Mouse (Mus musculus): ENCODE results near the gene Fbxw7.

DNA sequence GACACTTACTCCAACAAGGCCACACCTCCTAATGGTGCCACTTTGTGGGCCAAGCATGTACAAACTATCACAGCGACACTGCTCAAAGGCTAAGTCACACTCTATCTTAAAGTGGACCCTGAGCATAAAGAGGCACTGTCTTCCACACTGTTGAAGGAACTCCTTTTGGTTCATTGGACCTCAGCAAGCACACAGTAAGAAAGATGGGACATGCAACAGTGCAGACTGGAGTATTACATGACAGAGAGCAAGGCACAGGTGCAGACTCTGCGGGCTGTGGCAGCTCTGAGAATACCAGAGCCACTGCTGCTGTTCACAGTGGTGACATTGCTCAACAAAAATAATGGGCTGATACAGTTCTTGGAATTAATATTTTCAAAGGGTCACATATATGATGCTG is 165.1 kb downstream of the Fbxw7 start:
- TF ChIP-seq POLR2A (IDR thresholded peaks at IDR 0.05; ENCODE audit: insufficient read length, low read depth) = no peak
- TF ChIP-seq TCF12 (IDR thresholded peaks at IDR 0.05; ENCODE audit: insufficient read depth, poor library complexity, severe bottlenecking) = no peak
